Mouse (Mus musculus) hematopoietic stem cell, adult 5-6 weeks (primary cell): Measurements from ENCODE around the gene Olfr1477. TPM values are rescaled to one million over a fixed set of nuclear protein-coding genes. Genes with fewer than 3 reads are reported as not detected.
"Not testable (repeated sequence)": the region's sequence is repeated elsewhere in the genome, so short reads cannot be mapped to it uniquely, and the experiment has no call there.

Experiments
- ATAC-seq, 2 experiments: fragments of 125-278 bp in 1 of 2; replicated peaks in 1 of 2; 2 replicates each; pipeline ENCODE4 v1.8.0; 2016 to 2017; ENCODE audit warnings: inconsistent platforms in 2 of 2, mild to moderate bottlenecking in 2 of 2, moderate number of reproducible peaks in 2 of 2, low read depth in 1 of 2, moderate TSS enrichment in 1 of 2; ENCODE audit not compliant: low FRiP score in 2 of 2, poor library complexity in 2 of 2, severe bottlenecking in 2 of 2, insufficient read depth in 1 of 2, low TSS enrichment in 1 of 2
- total RNA-seq: library from RNA; stranded (forward); fragments of 172-1452, 232-1000 nt; gene quantifications from 2 replicates; pipeline ENCODE4 v1.2.3, GENCODE M21; 2017

Gene Olfr1477
- not detected in 2 replicates for total RNA-seq

DNA sequence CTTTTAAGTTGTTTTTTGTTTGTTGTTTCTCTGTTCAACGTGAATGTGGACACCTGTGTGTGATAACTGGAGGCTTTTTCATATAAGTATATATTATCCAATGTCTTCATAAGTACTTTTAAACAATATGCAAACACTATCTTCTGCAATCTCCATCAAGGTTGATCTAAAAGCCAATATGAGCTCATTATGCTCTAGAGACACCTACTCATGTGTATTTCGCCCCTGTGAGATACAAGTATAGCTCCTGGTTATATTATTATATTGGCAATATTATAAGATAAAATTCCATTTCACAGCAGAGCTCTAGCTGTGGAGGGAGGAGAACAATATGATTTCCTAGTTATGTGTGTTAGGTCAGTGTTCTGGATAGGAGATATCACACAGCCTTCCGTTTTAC lies at the start of gene Olfr1477:
Gene Olfr1477, plus strand, starts transcription at position 301 of the 400 bp plus-strand sequence.
- ATAC-seq = no peak

DNA sequence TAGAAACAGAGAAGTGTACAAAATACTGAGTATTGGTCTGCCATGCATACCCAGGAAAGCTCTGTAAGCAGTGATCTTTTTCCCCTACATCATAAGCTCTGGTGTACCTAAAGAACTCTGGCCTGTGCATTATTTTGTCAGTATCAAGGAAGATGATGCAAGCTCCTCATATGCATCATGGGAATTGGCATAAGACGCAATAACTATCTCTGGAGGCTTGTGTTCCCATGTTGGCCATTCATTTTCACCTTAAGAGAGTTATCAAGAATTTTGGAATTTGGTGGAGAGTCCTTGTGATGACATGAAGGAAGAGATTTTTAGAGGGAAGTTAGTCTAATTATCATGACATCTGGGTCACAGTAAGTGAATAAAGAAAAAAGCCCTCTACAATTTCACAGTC lies 44.4 kb upstream of the Olfr1477 start, which contains the start of gene Olfr1472:
Gene Olfr1472, minus strand, starts transcription at position 101 of the 400 bp plus-strand sequence.
- ATAC-seq = no peak

DNA sequence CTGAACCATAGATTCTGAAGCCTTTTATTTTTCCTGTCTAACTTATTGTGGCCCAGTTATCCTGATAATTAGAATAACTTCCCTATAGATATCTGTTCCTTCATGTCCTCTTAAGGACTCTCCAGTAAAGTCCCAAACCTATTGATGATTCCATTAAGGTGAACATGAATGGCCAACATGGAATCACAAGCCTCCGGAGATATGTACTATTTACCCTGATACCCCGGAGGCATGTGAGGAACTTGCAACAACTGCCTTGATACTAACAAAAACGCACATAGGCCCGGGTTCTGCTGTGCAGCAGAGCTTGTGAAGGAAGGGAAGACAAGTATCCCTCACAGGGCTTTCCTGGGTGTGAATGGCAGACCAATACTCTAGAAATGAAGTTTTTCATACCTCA lies 31.1 kb upstream of the Olfr1477 start, which contains the start of gene Olfr1474:
Gene Olfr1474, plus strand, starts transcription at position 301 of the 400 bp plus-strand sequence.
- not testable (repeated sequence) for ATAC-seq

GRCm38 (mm10) chr19:13480096-13480495 lies 20.2 kb upstream of the Olfr1477 start, which contains the start of gene Olfr1475:
TSS of gene Olfr1475 (minus strand) at chr19:13480196.
- no peak for ATAC-seq

DNA sequence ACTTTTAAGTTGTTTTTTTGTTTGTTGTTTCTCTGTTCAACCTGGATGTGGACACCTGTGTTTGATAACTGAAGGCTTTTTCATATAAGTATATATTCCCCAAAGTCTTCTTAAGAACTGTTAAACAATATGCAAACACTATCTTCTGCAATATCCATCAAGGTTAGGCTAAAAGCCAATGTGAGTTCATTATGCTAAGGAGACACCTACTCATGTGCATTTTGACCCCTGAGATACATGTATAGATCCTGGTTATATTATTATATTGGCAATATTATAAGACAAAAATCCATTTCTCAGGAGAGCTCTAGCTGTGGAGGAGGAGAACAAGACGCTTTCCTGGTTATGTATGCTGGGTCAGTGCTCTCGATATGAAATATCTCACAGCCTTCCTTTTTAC lies 27.3 kb downstream of the Olfr1477 start, which contains the start of gene Olfr1480:
Gene Olfr1480, plus strand, starts transcription at position 301 of the 400 bp plus-strand sequence.
- no peak for ATAC-seq

Other genes with a start within 250 kb of the Olfr1477 start
- gene Olfr1465, start 185.0 kb upstream of the Olfr1477 start, total RNA-seq = not detected in 2 replicates
- gene Olfr1466, start 161.7 kb upstream of the Olfr1477 start, total RNA-seq = not detected in 2 replicates
- not detected in 2 replicates for gene Olfr1467, start 138.3 kb upstream of the Olfr1477 start, total RNA-seq
- gene Olfr1469, start 92.7 kb upstream of the Olfr1477 start, total RNA-seq = not detected in 2 replicates
- gene Olfr1471, start 57.1 kb upstream of the Olfr1477 start, total RNA-seq = not detected in 2 replicates
- gene Olfr1472, start 44.5 kb upstream of the Olfr1477 start, total RNA-seq = not detected in 2 replicates
- not detected in 2 replicates for gene Olfr1474, start 31.0 kb upstream of the Olfr1477 start, total RNA-seq
- not detected in 2 replicates for gene Olfr1475, start 20.4 kb upstream of the Olfr1477 start, total RNA-seq
- not detected in 2 replicates for gene Olfr1480, start 27.4 kb downstream of the Olfr1477 start, total RNA-seq
- not detected in 2 replicates for gene Olfr1484, start 83.0 kb downstream of the Olfr1477 start, total RNA-seq
- gene Olfr1487, start 116.8 kb downstream of the Olfr1477 start, total RNA-seq = not detected in 2 replicates
- not detected in 2 replicates for gene Olfr1489, start 131.1 kb downstream of the Olfr1477 start, total RNA-seq
- not detected in 2 replicates for gene Olfr1490, start 150.5 kb downstream of the Olfr1477 start, total RNA-seq
- not detected in 2 replicates for gene Olfr1491, start 196.7 kb downstream of the Olfr1477 start, total RNA-seq
- not detected in 2 replicates for gene Olfr1493-ps1, start 222.7 kb downstream of the Olfr1477 start, total RNA-seq
- not detected in 2 replicates for gene Olfr1494, start 239.2 kb downstream of the Olfr1477 start, total RNA-seq